Mouse (Mus musculus) stomach, postnatal 0 days (tissue): ENCODE measurements around the gene Nsun3.

Source experiments
- CTCF ChIP-seq: IDR thresholded peaks from 2 replicates; pipeline ENCODE4 v1.5.1; 2016; ENCODE audit warnings: antibody characterized with exemption, low read depth, mild to moderate bottlenecking, moderate library complexity
- EP300 ChIP-seq: optimal IDR thresholded peaks from 2 replicates; pipeline ENCODE3; 2016; ENCODE audit warnings: antibody characterized with exemption

DNA sequence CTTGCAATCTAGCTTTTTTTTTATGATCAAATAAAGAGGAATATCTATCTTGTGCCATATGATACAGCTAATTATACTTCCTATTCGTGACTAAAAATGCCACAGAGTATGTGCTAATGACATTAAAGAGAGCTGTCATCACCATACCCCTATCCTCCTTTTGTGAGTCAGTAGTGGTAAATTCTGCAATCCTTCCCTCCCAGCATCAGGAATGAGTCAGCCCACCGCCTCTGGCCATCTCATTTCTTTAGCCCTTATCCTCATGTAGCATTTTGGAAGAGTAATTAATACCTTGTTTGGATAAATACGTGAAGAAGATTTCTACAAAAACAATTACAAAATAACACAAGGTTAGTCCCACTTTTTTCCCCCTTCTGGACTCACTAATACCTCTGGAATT, 56.8 kb downstream of the Nsun3 start:
- TF ChIP-seq CTCF (no peak), EP300 (no peak)
